Mouse (Mus musculus) left cerebral cortex, postnatal 36 days (tissue): ENCODE measurements around the gene P2ry1. TPM values are rescaled to one million over a fixed set of nuclear protein-coding genes. Genes with fewer than 3 reads are reported as not detected.

Experiments
- DNase-seq, 2 experiments: peaks; one replicate each; pipeline ENCODE4 v3.0.0; 2021 to 2022; ENCODE audit warnings: low spot score in 2 of 2, mixed read lengths in 1 of 2
- intact Hi-C: fragments of 180-260 bp; cut with DNase I; formaldehyde crosslinking; loops from one replicate; pipeline ENCODE4 v1.15.1; 2025
- total RNA-seq, 2 experiments: library from RNA; stranded (reverse); gene quantifications; 2 replicates each; pipeline ENCODE4 v1.2.3; 2021

The P2ry1 gene
- total RNA-seq, result 1 to 10 TPM; 2.3 to 3.4 TPM

DNA sequence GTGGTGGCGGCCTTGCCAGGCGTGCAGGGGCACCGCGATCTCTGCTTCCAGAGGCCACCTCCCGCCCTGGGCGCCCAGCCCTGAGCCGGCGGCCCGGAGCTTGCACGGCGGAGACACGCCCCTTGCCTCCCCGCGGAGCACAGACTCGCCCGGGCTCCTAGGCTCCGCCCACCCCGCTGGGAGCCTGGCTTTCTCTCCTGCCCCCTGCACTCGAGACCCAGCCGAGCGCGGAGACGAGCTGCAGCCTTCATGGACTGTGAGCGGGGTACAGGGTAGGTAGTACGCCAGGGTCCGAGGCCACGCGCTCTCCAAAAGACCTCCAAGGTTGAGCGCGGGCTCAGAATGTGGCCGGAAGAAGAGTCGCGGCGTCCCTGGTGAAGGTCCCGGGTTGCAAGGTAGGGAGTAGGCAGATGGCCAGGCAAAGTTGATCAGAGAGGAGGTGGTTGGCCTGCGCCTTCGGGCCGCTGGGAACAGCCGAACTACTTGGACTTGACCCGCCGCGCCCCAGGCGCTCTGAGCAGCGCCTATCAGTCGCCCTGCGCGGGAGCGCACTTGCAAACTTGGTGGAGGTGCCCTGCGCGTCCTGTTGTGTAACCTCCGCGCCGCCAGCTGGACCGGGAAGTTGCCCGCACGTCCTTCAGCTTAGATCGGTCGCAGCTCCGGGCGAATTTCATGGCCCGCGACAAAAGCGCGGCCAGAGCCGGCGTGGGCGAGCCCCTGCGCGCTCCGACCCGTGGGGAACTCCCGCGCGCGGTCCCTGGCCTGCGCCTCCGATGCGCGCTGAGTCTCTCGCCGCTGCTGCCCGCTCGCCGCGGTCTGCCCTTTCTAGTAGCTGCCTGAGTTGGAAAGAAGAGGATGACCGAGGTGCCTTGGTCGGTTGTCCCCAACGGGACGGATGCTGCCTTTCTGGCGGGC is at the start of gene P2ry1:
Gene P2ry1, plus strand, starts transcription at position 209 of the 915 bp plus-strand sequence.
- peak; percentile 50 to 61 for DNase-seq
- intact Hi-C loops, result no loop called here

DNA sequence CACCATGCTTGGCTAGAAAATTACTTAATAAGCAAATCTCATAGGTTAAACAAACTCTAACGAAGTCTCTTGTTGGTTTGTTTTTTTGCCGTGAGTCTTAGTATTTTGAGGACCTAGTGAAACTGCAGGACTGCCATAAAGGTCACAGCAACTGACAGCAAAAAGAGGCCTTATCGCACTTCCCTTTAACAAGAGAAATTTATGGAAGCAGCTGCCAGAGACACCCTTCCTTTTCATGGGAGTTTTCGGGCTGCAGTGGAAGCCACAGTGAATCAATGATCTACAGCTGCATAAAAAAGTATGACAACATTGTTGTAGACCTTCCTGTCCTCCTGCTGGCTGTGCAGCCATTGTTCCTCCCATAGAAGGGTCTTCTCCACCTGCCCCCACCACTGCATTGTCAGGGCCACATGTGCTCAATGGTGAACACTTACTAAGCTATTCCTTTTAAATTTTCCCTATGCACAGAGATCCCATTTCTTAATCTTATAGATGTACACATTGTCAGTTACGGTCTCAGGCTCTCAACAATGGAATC is 49.3 kb upstream of the P2ry1 start:
- intact Hi-C loops, result no loop called here
- DNase-seq, result no peak

DNA sequence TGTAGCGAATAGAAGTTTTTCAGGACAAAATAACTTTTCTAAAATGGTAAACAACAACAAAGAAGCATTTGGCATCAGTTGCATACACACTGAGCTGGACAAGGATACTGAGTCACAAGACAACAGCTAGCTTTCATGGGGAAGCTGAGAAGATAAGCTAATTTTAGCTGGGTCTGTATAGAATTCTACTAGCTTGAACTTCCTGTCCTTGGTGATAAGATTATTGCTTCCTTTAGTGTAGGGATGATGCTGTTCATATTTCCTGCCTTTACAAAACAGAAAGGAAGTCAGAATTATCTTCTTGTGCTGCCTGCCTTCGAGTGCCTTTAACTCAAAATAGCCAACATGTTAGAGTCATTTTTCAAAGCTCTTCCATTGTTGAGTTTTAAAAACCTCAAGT is 48.5 kb upstream of the P2ry1 start:
- DNase-seq, result no peak
- intact Hi-C loops, result no loop called here

DNA sequence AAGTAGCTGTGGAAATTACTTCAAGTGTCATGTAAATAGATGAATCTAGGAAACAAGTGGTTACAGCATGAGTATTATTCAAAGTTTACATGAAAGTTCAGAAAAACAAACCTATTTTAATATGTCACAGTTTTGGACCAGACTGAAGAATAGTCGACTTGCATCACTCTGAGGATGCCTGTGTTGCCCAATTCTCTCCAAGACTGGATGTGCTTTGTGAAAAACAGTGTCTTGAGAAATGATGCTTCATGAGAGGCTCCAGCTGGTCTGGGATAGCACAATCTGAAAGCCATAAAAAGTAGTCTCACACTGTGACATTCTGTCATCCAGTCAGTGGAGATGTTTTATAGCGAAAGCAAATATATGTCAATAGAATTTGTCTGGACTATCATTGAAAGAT is 43.8 kb upstream of the P2ry1 start:
- intact Hi-C loops, result no loop called here
- no peak for DNase-seq

DNA sequence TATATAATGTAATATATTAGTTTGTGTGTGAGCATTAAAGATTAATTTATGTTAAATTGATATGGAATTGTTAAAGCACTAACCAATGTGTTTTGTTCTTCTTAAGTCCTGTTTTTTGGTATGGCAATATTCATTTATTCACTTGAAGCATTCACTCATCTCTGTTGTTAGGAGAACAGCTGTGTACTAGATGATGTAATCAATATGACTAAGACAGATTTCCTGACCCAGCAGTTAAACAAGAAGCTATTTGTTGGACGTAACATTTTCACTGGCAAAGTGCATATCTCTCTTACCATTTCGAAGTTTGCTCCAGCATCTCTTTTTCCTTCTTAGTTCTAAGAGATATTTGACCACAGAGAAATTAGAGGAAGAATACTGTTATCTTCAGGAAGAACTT is 37.5 kb upstream of the P2ry1 start:
- intact Hi-C loops, result no loop called here
- DNase-seq, result no peak

DNA sequence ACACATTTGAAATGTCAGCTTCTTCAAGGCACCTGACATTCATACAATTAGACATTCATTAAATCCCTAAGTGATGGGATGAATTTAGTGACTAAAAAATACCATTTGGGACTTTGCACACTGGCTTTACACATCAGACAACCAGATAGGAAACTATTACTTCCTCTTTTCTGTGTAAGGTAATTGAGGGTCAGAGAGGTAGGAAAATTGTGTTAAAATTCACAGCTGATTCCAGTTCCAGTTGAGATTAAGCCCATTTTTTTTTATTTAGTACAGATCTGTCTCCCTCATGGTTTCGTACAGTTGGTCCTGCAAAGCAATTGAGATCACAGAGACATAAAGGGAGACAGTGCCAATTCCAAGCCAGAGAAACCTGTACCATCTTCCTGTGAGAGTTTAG is 27.7 kb upstream of the P2ry1 start:
- DNase-seq, result no peak
- intact Hi-C loops, result no loop called here

DNA sequence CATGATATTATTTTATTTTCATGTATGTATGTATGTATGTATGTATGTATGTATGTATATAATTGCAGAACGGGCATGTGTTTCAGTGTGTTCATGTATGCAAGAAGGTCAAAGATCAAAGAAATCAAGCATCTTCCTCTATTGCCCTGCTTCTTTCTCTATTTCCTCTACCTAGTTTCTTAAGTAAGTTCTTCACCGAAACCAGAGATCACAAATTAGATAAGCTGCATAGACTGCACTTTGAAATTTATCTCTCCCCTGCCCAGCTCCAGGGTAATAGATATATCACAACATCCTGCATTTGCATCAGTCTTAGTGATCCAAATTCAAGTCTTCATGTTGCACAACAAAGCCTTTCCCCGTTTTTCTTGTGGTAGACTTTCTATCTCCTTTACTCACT is 20.5 kb upstream of the P2ry1 start:
- DNase-seq, result no peak
- intact Hi-C loops, result no loop called here

DNA sequence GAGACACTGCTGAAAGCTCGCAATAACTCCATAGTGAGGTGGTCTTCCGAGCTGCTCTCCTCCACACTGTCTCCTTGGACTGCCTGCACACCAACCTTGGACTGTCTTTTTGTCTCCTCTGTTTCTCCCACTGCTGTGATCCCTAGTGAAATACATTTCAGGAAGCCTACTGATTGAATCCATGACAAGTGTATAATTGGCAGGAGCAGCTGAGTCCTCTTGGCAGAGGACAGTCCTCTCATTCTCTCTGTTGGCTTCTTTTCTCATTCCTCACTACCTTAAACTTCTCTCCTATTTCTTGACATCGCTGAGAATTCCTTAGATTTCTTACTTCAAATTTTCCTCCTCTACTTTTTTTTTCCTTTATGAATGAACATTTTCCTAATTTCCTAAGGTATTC is 4.5 kb upstream of the P2ry1 start:
- no peak for DNase-seq
- intact Hi-C loops, result no loop called here

DNA sequence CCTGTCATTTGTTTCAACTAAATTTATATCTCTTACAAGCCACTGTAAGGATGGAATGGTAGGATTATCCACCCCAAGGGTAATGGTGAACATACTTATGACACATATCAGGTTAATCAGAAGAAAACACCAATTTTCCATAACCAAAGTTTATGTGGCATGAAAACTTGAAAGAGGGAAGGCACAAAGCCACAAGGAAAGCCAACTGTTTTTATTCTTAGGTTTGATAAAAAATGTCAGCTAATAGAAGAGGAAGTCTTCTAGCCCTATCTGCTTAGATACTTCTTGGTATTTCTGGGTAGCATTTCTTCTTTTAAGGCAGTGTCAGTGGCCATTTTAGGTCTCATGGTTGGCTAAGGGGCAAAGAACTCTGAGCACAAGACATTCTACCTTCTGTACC is 2.9 kb upstream of the P2ry1 start:
- DNase-seq, result no peak
- intact Hi-C loops, result no loop called here

DNA sequence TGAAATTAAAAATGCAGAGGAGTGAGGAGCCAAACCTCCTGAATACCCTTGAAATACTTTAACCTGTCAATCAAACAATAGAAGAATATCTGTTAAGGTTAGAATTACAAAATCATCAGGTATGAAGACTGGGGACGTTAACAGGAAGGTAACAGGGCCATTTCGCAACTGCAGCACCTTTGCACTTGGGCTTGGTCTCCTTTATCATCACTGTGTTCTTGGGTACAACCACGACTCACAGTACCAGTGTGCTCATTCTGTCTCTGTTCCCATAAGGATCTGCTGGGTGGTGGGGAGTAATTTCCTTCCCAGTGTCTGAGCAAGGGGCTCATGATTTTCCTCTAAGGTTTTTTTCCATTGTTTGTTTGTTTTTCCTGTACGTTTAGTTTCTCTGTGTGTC is 1.8 kb upstream of the P2ry1 start:
- intact Hi-C loops, result no loop called here
- no peak for DNase-seq

DNA sequence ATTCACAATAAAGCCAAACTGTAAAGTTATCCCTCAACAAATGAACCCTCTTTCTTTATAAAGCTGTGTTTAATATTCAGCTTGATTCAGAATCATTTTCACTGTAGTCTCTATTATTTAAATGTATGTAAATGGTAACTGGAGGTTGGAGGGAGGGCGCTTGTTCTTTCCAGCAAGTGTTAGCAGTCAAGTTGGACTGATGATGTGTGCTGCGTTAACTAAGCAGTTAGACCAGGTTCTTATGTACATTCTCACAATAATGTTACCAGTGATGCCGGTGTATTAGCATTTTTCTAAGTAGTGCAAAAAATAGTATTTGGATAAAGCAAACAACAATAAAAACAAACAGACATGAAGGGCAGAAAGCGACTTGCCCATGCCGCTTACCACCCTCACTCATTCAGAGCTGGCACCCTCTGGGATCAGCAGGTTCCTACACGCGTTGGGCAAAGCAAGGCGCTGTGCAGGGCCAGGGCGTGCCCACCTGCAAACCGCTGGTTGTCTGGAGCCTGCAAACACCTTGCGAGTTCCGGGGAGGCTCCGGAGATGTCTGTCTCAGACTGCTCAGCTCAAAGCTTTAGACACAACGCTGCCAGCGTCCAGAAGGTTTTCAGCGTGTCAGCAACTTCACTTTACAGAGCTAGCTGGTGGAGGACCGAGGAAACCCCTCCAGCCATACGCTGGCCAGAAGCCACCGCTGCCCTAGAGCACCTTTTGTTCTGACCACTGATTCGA is 576 bp upstream of the P2ry1 start:
- DNase-seq, result peak in 1 of 2 experiments; percentile 4
- intact Hi-C loops, result no loop called here

DNA sequence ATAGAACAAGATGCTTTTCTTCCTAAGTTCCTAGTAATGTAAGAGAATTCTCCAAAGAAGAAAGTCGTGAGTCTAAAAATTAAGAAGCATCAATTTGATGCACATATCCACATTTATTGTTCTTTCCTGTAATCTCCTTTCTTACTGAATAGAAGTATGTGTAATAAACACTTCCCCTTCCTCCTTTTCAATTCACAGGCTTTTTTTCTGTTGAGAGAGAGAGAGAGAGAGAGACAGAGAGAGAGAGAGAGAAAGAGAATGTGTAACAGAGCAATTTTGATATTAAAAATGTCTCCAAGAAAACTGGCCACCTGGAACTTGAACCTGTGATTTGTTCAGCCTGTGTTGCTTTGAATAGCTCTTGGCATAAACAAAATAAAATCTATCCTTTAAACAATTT is 2.0 kb downstream of the P2ry1 start:
- DNase-seq, result no peak
- intact Hi-C loops, result no loop called here

DNA sequence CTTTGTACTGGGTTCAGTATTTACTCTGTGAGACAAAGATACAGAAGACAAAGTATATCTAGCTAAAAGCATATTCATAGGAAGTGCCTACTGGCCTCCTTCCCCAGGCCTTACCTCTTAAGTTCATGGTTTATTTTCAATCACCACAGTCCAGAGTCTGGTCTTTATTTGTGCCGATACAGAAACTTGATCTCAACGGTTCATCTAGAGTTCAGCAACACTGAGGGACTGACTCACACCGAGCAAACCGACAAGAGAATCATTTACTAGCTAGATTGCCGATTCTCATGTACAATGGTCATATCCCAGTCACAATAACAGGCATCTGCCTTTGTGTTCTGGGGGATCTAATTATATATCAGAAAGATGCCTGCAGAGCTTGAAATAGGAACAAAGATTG is 9.1 kb downstream of the P2ry1 start:
- no peak for DNase-seq
- intact Hi-C loops, result no loop called here

DNA sequence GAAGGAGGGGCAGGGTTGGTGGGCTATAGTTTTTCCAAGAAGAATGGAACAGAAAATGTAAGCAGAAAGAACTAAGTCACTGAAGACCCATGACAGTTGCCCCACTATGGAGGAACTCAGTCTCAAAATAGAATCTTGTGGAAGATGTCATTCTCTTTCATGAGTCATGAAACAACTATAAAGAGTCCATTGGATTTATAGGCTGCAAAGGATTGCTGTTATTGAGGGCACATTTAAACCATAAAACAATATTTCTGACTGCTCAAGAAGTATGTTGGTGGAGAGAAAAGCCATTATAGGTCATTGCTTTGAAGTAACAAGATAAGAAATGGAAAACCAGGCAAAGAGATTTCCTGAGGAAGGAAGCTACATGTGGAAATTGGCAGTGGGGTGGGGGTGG is 10.0 kb downstream of the P2ry1 start:
- intact Hi-C loops, result no loop called here
- DNase-seq, result no peak

DNA sequence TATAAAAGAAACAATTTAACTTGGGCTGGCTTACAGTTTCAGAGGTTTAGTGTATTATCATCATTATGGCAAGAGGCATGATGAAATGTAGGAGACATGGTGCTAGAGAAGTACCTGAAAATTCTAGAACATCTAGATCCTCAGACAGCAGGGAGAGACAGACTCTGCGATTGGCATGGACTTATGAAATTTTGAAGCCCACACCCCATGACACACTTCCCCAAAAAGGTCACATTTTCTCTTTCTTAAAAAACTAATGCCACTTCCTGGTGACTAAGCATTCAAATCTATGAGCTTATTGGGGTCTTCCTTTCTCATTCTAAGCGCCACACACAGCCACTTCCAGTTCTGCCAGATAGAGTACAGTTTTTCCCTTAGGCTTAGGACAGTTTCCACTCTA is 14.1 kb downstream of the P2ry1 start:
- DNase-seq, result no peak
- intact Hi-C loops, result no loop called here

DNA sequence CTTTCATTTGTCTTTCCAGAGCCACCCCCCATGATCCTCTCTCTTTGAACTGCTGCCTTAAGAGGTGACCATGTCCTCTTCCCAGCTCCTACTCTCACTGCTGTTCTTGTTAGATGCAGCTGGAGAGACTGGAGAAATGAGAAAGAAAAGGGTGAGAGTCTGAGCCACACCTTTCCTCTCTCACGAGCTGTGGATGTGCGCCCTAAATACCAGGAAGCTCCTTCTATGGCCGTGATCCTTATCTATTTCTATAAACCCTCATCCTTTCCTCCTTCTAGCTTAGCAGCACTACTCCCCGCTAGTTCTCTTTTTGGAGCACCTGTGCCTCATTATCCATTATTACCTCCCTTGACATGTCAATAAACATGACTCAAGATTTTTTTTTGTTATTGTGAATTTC is 29.5 kb downstream of the P2ry1 start:
- intact Hi-C loops, result no loop called here
- DNase-seq, result no peak

DNA sequence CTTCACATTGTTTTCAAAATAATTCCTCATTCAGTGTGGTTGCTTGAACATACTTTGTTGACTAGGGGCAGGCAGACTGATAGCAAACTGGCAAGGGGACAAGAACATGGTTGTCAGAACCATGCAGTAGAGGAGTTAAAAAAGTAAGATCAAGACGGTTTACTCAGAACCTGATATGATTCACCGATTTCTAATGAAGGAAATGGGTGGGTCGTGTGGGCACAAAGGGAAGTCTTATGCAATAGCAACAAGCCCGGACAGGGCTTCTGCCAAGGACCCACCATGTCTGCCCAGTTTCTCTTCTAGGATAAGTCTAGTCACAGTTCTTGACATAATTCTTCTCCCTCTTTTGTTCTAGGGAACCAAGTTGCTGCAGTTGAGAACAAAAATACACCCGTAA is 33.0 kb downstream of the P2ry1 start:
- no peak for DNase-seq
- intact Hi-C loops, result no loop called here

DNA sequence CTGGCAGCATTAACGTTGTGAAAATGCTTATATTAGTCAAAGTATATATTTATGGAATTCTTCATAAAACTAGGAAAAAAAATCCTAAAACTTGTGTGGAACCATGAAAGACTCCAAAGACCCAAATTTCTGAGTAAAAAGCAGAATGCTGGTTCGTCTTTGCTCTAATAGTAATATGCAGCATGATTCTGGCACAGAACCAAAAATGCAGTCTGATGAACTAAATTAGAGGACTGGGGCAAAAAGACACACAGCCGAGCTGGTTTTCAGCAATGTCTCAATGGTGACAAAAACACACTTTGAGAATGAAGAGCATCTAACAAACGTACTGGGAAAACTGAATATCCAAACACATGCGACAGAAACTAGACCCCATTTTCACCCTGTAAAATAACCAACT is 37.3 kb downstream of the P2ry1 start:
- intact Hi-C loops, result no loop called here
- DNase-seq, result no peak

DNA sequence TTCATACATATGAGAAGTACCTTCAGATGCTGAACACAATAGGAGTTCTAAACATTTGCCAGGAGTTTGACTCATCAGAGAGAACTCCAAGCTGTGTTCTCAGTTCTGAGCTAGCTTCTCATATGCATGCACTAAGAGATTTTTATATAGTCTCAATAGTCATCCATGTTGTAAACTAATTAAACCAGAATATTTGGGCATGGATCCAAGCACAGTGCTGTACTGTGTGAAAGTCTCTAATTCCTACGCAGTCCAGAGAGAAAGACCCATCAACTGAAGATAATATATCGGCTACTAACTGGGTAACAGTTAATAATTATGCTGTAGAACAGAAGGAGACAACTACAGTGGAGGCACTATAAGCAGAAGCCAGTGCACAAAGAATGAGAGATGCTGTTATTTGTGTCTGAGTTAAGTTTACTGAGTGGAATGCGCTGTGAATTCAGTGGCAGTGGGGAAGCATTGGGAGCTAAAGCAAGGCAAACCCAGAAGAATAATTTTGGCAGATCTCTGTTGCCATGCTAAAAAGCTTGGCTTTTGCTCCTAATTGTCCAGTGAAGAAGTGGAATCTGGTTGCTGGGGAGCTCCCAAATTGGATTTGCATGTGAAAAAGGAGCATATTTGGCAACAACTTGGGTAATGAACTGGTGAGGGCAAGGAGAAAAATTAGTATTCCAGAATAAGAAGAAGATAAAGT is 47.5 kb downstream of the P2ry1 start:
- intact Hi-C loops, result no loop called here
- no peak for DNase-seq
